Mouse (Mus musculus) limb, embryonic 10.5 days (tissue): ENCODE measurements around the gene Mesp2. TPM values are rescaled to one million over a fixed set of nuclear protein-coding genes. Genes with fewer than 3 reads are reported as not detected.

Source experiments
- DNase-seq: peaks from one replicate; pipeline ENCODE4 v3.0.0-alpha.2; 2017; ENCODE audit warnings: low spot score
- H3K27ac ChIP-seq: fragments of 300-500 bp; sonication (generic); 2 replicates; pipeline ENCODE4 v1.5.1; 2016; ENCODE audit warnings: mild to moderate bottlenecking
- H3K27me3 ChIP-seq: fragments of 300-500 bp; sonication (generic); 2 replicates; pipeline ENCODE4 v1.6.1; 2016; ENCODE audit warnings: low read depth, mild to moderate bottlenecking; ENCODE audit not compliant: poor library complexity, severe bottlenecking
- H3K36me3 ChIP-seq: fragments of 300-500 bp; sonication (generic); 2 replicates; pipeline ENCODE4 v1.6.1; 2016; ENCODE audit warnings: mild to moderate bottlenecking, moderate library complexity
- H3K4me1 ChIP-seq: fragments of 300-500 bp; sonication (generic); 2 replicates; pipeline ENCODE4 v1.6.1; 2016
- H3K4me3 ChIP-seq: fragments of 300-500 bp; sonication (generic); 2 replicates; pipeline ENCODE4 v1.5.1; 2016; ENCODE audit warnings: mild to moderate bottlenecking, moderate library complexity
- H3K9me3 ChIP-seq: fragments of 300-500 bp; sonication (generic); replicated peaks from 2 replicates; pipeline ENCODE4 v1.6.1; 2016; ENCODE audit warnings: mild to moderate bottlenecking
- WGBS: fragments of 180-500 bp; shearing (Covaris S2); methylation state at CpG from one replicate; pipeline ENCODE4 v1.1.7; 2016; 5-methylcytosine and 5-hydroxymethylcytosine counted together
- polyA plus RNA-seq: library from polyadenylated mRNA; unstranded; fragments of >200 nt; fragmentation: Nextera tagmentation; extraction: Ambion mirVana; gene quantifications from 2 replicates; pipeline ENCODE4 v1.2.1, GENCODE M21; 2016

Mesp2 gene
- polyA plus RNA-seq, 1 experiment from 2014 or later = 0.21 TPM

- Histone ChIP-seq H3K4me1 (peaks cover 34% of the 10 kb centered on the region), H3K36me3 (no peaks in the 10 kb centered on the region), H3K27me3 (peaks cover 92% of the 10 kb centered on the region), H3K9me3 (no peaks in the 10 kb centered on the region), H3K4me3 (peak overlapping the region; percentile 53), H3K27ac (0 out of 2 replicates have a peak overlapping the region, but pooled peaks have one; percentile 7)
- 1% methylated on average over 80 of the region's 80 CpGs for WGBS
- DNase-seq = peak; percentile 68
Observed at GRCm38 (mm10) chr7:79792635-79793421, 17.7 kb upstream of the Mesp2 start.

- Histone ChIP-seq H3K36me3 (no peaks in the 10 kb centered on the region), H3K27ac (0 out of 2 replicates have a peak within 1 kb of the TSS, but pooled peaks have one; percentile 7), H3K9me3 (no peaks in the 10 kb centered on the region), H3K4me3 (peak within 1 kb of the TSS; percentile 53), H3K4me1 (peaks cover 37% of the 10 kb centered on the region), H3K27me3 (peaks cover 87% of the 10 kb centered on the region)
- no peak for DNase-seq
- WGBS = 63% methylated on average over 6 of the region's 6 CpGs
Observed at GRCm38 (mm10) chr7:79793688-79794087, 16.8 kb upstream of the Mesp2 start, which contains the start of gene Mesp1. Mesp1 (minus strand) TSS chr7:79793788.

- no peaks in the 10 kb centered on the region for H3K36me3 ChIP-seq
- no peak overlapping the region for H3K4me3 ChIP-seq
- 17% methylated on average over 5 of the region's 5 CpGs for WGBS
- no peaks in the 10 kb centered on the region for H3K9me3 ChIP-seq
- no peak for DNase-seq
- H3K4me1 ChIP-seq = peaks cover 27% of the 10 kb centered on the region
- H3K27me3 ChIP-seq = peaks cover 47% of the 10 kb centered on the region
- no peak overlapping the region for H3K27ac ChIP-seq
Observed at GRCm38 (mm10) chr7:79798606-79799005, 11.9 kb upstream of the Mesp2 start.

GRCm38 (mm10) chr7:79799048-79799447, 11.5 kb upstream of the Mesp2 start:
- DNase-seq = peak; percentile 90
- H3K9me3 ChIP-seq = no peaks in the 10 kb centered on the region
- H3K4me1 ChIP-seq = peaks cover 27% of the 10 kb centered on the region
- H3K27me3 ChIP-seq = peaks cover 43% of the 10 kb centered on the region
- H3K4me3 ChIP-seq = no peak overlapping the region
- WGBS = 2% methylated on average over 8 of the region's 8 CpGs
- no peaks in the 10 kb centered on the region for H3K36me3 ChIP-seq
- no peak overlapping the region for H3K27ac ChIP-seq

- 78% methylated on average over 6 of the region's 6 CpGs for WGBS
- peaks cover 38% of the 10 kb centered on the region for H3K27me3 ChIP-seq
- no peak for DNase-seq
- H3K36me3 ChIP-seq = no peaks in the 10 kb centered on the region
- H3K4me1 ChIP-seq = peaks cover 27% of the 10 kb centered on the region
- H3K9me3 ChIP-seq = no peaks in the 10 kb centered on the region
- H3K27ac ChIP-seq = no peak overlapping the region
- no peak overlapping the region for H3K4me3 ChIP-seq
Observed at GRCm38 (mm10) chr7:79799506-79799905, 11.0 kb upstream of the Mesp2 start.

- no peak overlapping the region for H3K27ac ChIP-seq
- peaks cover 27% of the 10 kb centered on the region for H3K4me1 ChIP-seq
- no peak for DNase-seq
- peaks cover 30% of the 10 kb centered on the region; the same call in 1 of the 2 replicates for H3K27me3 ChIP-seq
- no peaks in the 10 kb centered on the region for H3K9me3 ChIP-seq
- 86% methylated on average over 4 of the region's 4 CpGs for WGBS
- H3K36me3 ChIP-seq = no peaks in the 10 kb centered on the region
- no peak overlapping the region for H3K4me3 ChIP-seq
Observed at GRCm38 (mm10) chr7:79800336-79800735, 10.2 kb upstream of the Mesp2 start.

GRCm38 (mm10) chr7:79801391-79801790, 9.1 kb upstream of the Mesp2 start:
- H3K27ac ChIP-seq = no peak overlapping the region
- peaks cover 27% of the 10 kb centered on the region for H3K4me1 ChIP-seq
- no peak for DNase-seq
- H3K9me3 ChIP-seq = no peaks in the 10 kb centered on the region
- WGBS = 75% methylated on average over 11 of the region's 11 CpGs
- H3K36me3 ChIP-seq = no peaks in the 10 kb centered on the region
- H3K4me3 ChIP-seq = no peak overlapping the region
- peaks cover 20% of the 10 kb centered on the region; the same call in 1 of the 2 replicates for H3K27me3 ChIP-seq

- WGBS = 46% methylated on average over 5 of the region's 5 CpGs
- Histone ChIP-seq H3K4me3 (no peak overlapping the region), H3K9me3 (no peaks in the 10 kb centered on the region), H3K4me1 (peaks cover 25% of the 10 kb centered on the region), H3K36me3 (no peaks in the 10 kb centered on the region), H3K27me3 (peaks cover 15% of the 10 kb centered on the region; the same call in 1 of the 2 replicates), H3K27ac (no peak overlapping the region)
- no peak for DNase-seq
Observed at GRCm38 (mm10) chr7:79802037-79802436, 8.5 kb upstream of the Mesp2 start.

- Histone ChIP-seq H3K4me1 (peaks cover 14% of the 10 kb centered on the region), H3K4me3 (no peak overlapping the region), H3K36me3 (no peaks in the 10 kb centered on the region), H3K27ac (no peak overlapping the region), H3K27me3 (0 out of 2 replicates have a peak, but pooled peaks cover 6% of the 10 kb centered on the region), H3K9me3 (no peaks in the 10 kb centered on the region)
- 93% methylated on average over 2 of the region's 2 CpGs for WGBS
- DNase-seq = no peak
Observed at GRCm38 (mm10) chr7:79803887-79804286, 6.6 kb upstream of the Mesp2 start.

GRCm38 (mm10) chr7:79808561-79808960, 2.0 kb upstream of the Mesp2 start:
- 86% methylated on average over 7 of the region's 7 CpGs for WGBS
- H3K36me3 ChIP-seq = no peaks in the 10 kb centered on the region
- peaks cover 38% of the 10 kb centered on the region for H3K27me3 ChIP-seq
- H3K9me3 ChIP-seq = no peaks in the 10 kb centered on the region
- no peak for DNase-seq
- no peak overlapping the region for H3K4me3 ChIP-seq
- H3K4me1 ChIP-seq = peaks cover 15% of the 10 kb centered on the region
- no peak overlapping the region for H3K27ac ChIP-seq

- WGBS = 94% methylated on average over 1 of the region's 1 CpGs
Observed at GRCm38 (mm10) chr7:79813409-79813808, 2.9 kb downstream of the Mesp2 start.

GRCm38 (mm10) chr7:79818321-79818720, 7.8 kb downstream of the Mesp2 start:
- WGBS = 2% methylated on average over 6 of the region's 6 CpGs
- H3K27me3 ChIP-seq = peaks cover 49% of the 10 kb centered on the region
- no peak overlapping the region for H3K4me3 ChIP-seq
- DNase-seq = no peak
- H3K9me3 ChIP-seq = no peaks in the 10 kb centered on the region
- no peaks in the 10 kb centered on the region for H3K36me3 ChIP-seq
- H3K4me1 ChIP-seq = peaks cover 18% of the 10 kb centered on the region; the same call in 1 of the 2 replicates
- H3K27ac ChIP-seq = no peak overlapping the region

More at GRCm38 (mm10) chr7:79813409-79813808, 2.9 kb downstream of the Mesp2 start:
- Histone ChIP-seq H3K27ac (no peak overlapping the region), H3K36me3 (no peaks in the 10 kb centered on the region), H3K27me3 (peaks cover 56% of the 10 kb centered on the region), H3K9me3 (no peaks in the 10 kb centered on the region), H3K4me1 (peaks cover 18% of the 10 kb centered on the region), H3K4me3 (no peak overlapping the region)
- no peak for DNase-seq

GRCm38 (mm10) chr7:79819515-79819914, 9.0 kb downstream of the Mesp2 start:
- Histone ChIP-seq H3K4me3 (no peak overlapping the region), H3K27me3 (peaks cover 49% of the 10 kb centered on the region), H3K27ac (no peak overlapping the region), H3K4me1 (peaks cover 18% of the 10 kb centered on the region; the same call in 1 of the 2 replicates), H3K36me3 (peaks cover 6% of the 10 kb centered on the region; the same call in 1 of the 2 replicates), H3K9me3 (no peaks in the 10 kb centered on the region)
- DNase-seq = no peak
- 38% methylated on average over 4 of the region's 4 CpGs for WGBS
